Mouse (Mus musculus) heart, adult 2 months (tissue): ENCODE data around the gene Map4k5. TPM values are rescaled to one million over a fixed set of nuclear protein-coding genes. Genes with fewer than 3 reads are reported as not detected.
A peak's percentile ranks its signal among the peaks of the same experiment; 100 is the strongest.

Source experiments
- DNase-seq, 2 experiments: peaks; one replicate each; pipeline ENCODE4 v3.0.0; 2021
- H3K27ac ChIP-seq: fragments of 200-600 bp; 2 replicates; pipeline ENCODE4 v1.8.1; 2022
- H3K27me3 ChIP-seq: fragments of 200-500 bp; 2 replicates; pipeline ENCODE4 v1.6.1; 2012; ENCODE audit warnings: mild to moderate bottlenecking, low read length, inconsistent platforms, mixed read lengths; ENCODE audit not compliant: control insufficient read depth, insufficient read depth
- H3K36me3 ChIP-seq: fragments of 200-500 bp; 2 replicates; pipeline ENCODE4 v1.6.1; 2012; ENCODE audit warnings: low read length, inconsistent platforms; ENCODE audit not compliant: control insufficient read depth, insufficient read depth
- H3K4me1 ChIP-seq: fragments of 200-500 bp; 2 replicates; pipeline ENCODE4 v1.6.1; 2011; ENCODE audit warnings: low read length; ENCODE audit not compliant: control insufficient read depth, insufficient read depth
- H3K4me3 ChIP-seq: fragments of 200-600 bp; 2 replicates; pipeline ENCODE4 v1.8.1; 2022
- H3K79me2 ChIP-seq: fragments of 200-500 bp; replicated peaks from 2 replicates; pipeline ENCODE4 v1.6.1; 2012; ENCODE audit warnings: mild to moderate bottlenecking, inconsistent platforms, low read length, moderate library complexity, mixed read lengths; ENCODE audit not compliant: control insufficient read depth, insufficient read depth
- H3K9ac ChIP-seq: fragments of 200-500 bp; 2 replicates; pipeline ENCODE4 v1.6.1; 2012; ENCODE audit warnings: low read depth, mild to moderate bottlenecking, control low read depth, inconsistent platforms, low read length, mixed read lengths
- CTCF ChIP-seq: fragments of 200-600 bp; IDR thresholded peaks from 2 replicates; pipeline ENCODE4 v1.8.1; 2022; ENCODE audit warnings: antibody characterized with exemption, mild to moderate bottlenecking, moderate library complexity
- EP300 ChIP-seq: fragments of 200-500 bp; IDR thresholded peaks from 2 replicates; pipeline ENCODE4 v1.6.1; 2011; ENCODE audit warnings: low read depth, low read length, control low read depth; ENCODE audit not compliant: insufficient read depth
- POLR2A ChIP-seq: fragments of 200-500 bp; IDR thresholded peaks from 2 replicates; pipeline ENCODE4 v1.6.1; 2011; ENCODE audit warnings: mild to moderate bottlenecking, low read depth, low read length, control low read depth; ENCODE audit not compliant: insufficient read depth
- WGBS: fragments of 180-500 bp; shearing (Covaris S2); methylation state at CpG from one replicate; pipeline ENCODE4 v1.1.7; 2018; 5-methylcytosine and 5-hydroxymethylcytosine counted together
- intact Hi-C: fragments of 180-260 bp; cut with DNase I; formaldehyde crosslinking; loops from one replicate; pipeline ENCODE4 v1.15.1; 2025
- polyA plus RNA-seq: library from polyadenylated mRNA; depleted of rRNA; stranded (reverse); fragments of >200 nt; gene quantifications from 2 replicates; pipeline ENCODE4 v1.2.3, GENCODE M21; 2012
- total RNA-seq, 2 experiments: library from RNA; stranded (reverse); gene quantifications; 2 replicates each; pipeline ENCODE4 v1.2.3; 2021

The Map4k5 gene
- total and polyA plus RNA-seq, 3 experiments, result 5.6 to 21.7 (median 20.0) TPM

- H3K79me2 ChIP-seq, result no peaks in the 10 kb centered on the region
- TF ChIP-seq POLR2A (no peak), CTCF (peak; percentile 85), EP300 (0 out of 2 replicates have a peak, but pooled peaks have one; percentile 33)
- H3K36me3 ChIP-seq, result no peaks in the 10 kb centered on the region
- H3K27ac ChIP-seq, result no peak overlapping the region
- WGBS, result 16% methylated on average over 5 of the region's 5 CpGs
- H3K9ac ChIP-seq, result no peak overlapping the region
- H3K27me3 ChIP-seq, result no peaks in the 10 kb centered on the region
- H3K4me3 ChIP-seq, result no peak overlapping the region
- no peaks in the 10 kb centered on the region for H3K4me1 ChIP-seq
- intact Hi-C loops, result no loop called here
- peak in 1 of 2 experiments; percentile 23 for DNase-seq
These were observed 31.0 kb upstream of the Map4k5 start for GRCm38 (mm10) chr12:69924012-69924411.

GRCm38 (mm10) chr12:69923603-69924002 is 30.6 kb upstream of the Map4k5 start:
- no peak overlapping the region for H3K27ac ChIP-seq
- H3K27me3 ChIP-seq, result no peaks in the 10 kb centered on the region
- no peaks in the 10 kb centered on the region for H3K4me1 ChIP-seq
- H3K79me2 ChIP-seq, result no peaks in the 10 kb centered on the region
- intact Hi-C loops, result no loop called here
- H3K9ac ChIP-seq, result no peak overlapping the region
- DNase-seq, result no peak
- H3K36me3 ChIP-seq, result no peaks in the 10 kb centered on the region
- H3K4me3 ChIP-seq, result no peak overlapping the region
- TF ChIP-seq POLR2A (no peak), EP300 (no peak), CTCF (no peak)
- WGBS, result 62% methylated on average over 3 of the region's 3 CpGs

- no peak for DNase-seq
- Histone ChIP-seq H3K4me3 (no peak overlapping the region), H3K9ac (no peak overlapping the region), H3K27ac (no peak overlapping the region), H3K79me2 (no peaks in the 10 kb centered on the region), H3K36me3 (no peaks in the 10 kb centered on the region), H3K27me3 (no peaks in the 10 kb centered on the region), H3K4me1 (no peaks in the 10 kb centered on the region)
- WGBS, result 80% methylated on average over 3 of the region's 3 CpGs
- intact Hi-C loops, result no loop called here
- no peak for TF ChIP-seq POLR2A
- no peak for TF ChIP-seq EP300
- TF ChIP-seq CTCF, result peak; percentile 58
These were observed 30.1 kb upstream of the Map4k5 start for GRCm38 (mm10) chr12:69923128-69923527.

- intact Hi-C loops, result no loop called here
- DNase-seq, result no peak
- no peaks in the 10 kb centered on the region for H3K79me2 ChIP-seq
- H3K9ac ChIP-seq, result no peak overlapping the region
- H3K27me3 ChIP-seq, result no peaks in the 10 kb centered on the region
- TF ChIP-seq POLR2A (no peak), CTCF (no peak), EP300 (no peak)
- no peaks in the 10 kb centered on the region for H3K4me1 ChIP-seq
- H3K4me3 ChIP-seq, result no peak overlapping the region
- WGBS, result 88% methylated on average over 1 of the region's 1 CpGs
- no peaks in the 10 kb centered on the region for H3K36me3 ChIP-seq
- no peak overlapping the region for H3K27ac ChIP-seq
These were observed 29.1 kb upstream of the Map4k5 start for GRCm38 (mm10) chr12:69922099-69922498.

GRCm38 (mm10) chr12:69917870-69918269 is 24.9 kb upstream of the Map4k5 start:
- Histone ChIP-seq H3K4me3 (no peak overlapping the region), H3K9ac (no peak overlapping the region), H3K27me3 (no peaks in the 10 kb centered on the region), H3K4me1 (no peaks in the 10 kb centered on the region), H3K27ac (no peak overlapping the region), H3K79me2 (no peaks in the 10 kb centered on the region), H3K36me3 (no peaks in the 10 kb centered on the region)
- WGBS, result 68% methylated on average over 2 of the region's 2 CpGs
- intact Hi-C loops, result no loop called here
- TF ChIP-seq EP300 (no peak), CTCF (no peak), POLR2A (no peak)
- no peak for DNase-seq

GRCm38 (mm10) chr12:69912737-69913136 is 19.7 kb upstream of the Map4k5 start:
- Histone ChIP-seq H3K27me3 (no peaks in the 10 kb centered on the region), H3K9ac (no peak overlapping the region), H3K36me3 (no peaks in the 10 kb centered on the region), H3K4me3 (no peak overlapping the region), H3K27ac (no peak overlapping the region), H3K79me2 (no peaks in the 10 kb centered on the region), H3K4me1 (peaks cover 2% of the 10 kb centered on the region)
- TF ChIP-seq EP300 (no peak), CTCF (no peak), POLR2A (no peak)
- intact Hi-C loops, result no loop called here
- WGBS, result 78% methylated on average over 7 of the region's 7 CpGs
- DNase-seq, result no peak
